Mouse (Mus musculus): ENCODE data around the gene Csnk2b. TPM values are rescaled to one million over a fixed set of nuclear protein-coding genes. Genes with fewer than 3 reads are reported as not detected.
A peak's percentile ranks its signal among the peaks of the same experiment; 100 is the strongest.

Csnk2b gene
- polyA plus RNA-seq, 1 experiment from 2014 or later: 224 TPM

DNA sequence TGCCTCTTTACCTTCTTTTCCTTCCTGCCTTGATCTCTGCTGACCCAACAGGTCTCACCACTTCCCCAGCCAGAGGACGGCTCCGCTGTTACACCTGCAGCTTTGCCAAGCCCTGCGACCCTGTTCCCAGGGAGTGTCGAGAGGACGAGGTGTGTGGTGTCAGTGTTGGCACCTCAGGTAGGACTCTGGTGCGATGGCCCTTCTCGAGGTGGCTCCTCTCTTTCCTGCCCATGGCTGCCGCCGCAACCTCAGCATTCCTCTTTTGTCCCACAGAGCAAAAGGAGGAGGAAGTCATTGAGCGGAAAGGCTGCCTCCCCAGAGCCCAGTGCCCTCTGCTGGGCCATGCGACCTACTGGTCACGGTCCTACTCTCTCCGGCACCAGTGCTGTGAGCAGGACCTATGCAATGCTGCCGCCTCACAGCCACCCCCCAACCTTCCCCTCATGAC lies 44.0 kb downstream of the Csnk2b start, which contains the start of gene Ly6g6d:
Gene Ly6g6d (minus strand): TSS at position 280 of the 448 bp plus-strand sequence.
- H3K27me3 ChIP-seq (ENCODE audit: control insufficient read depth, insufficient read depth, low read length): no peaks in the 10 kb centered on the region
- H3K9ac ChIP-seq (ENCODE audit: low read length): peak within 1 kb of the TSS; percentile 60
- peak; percentile 77 for ATAC-seq (replicated peaks; ENCODE audit: extremely low read depth, insufficient read depth, low FRiP score)
- peak within 1 kb of the TSS; percentile 60 for H3K4me2 ChIP-seq (ENCODE audit: low read depth, low read length)
- WGBS: 12% methylated on average over 14 of the region's 14 CpGs
- peaks cover 21% of the 10 kb centered on the region for H3K4me1 ChIP-seq (ENCODE audit: control insufficient read depth, insufficient read depth, low read length)
- H3K9me3 ChIP-seq (replicated peaks; ENCODE audit: control insufficient read depth, low read length): no peaks in the 10 kb centered on the region
- no peaks in the 10 kb centered on the region for H3K36me3 ChIP-seq (ENCODE audit: control insufficient read depth, insufficient read depth)
- 0 out of 2 replicates have a peak within 1 kb of the TSS, but pooled peaks have one; percentile 2 for H3K27ac ChIP-seq (ENCODE audit: low read length)
- peak within 1 kb of the TSS; percentile 36 for H3K4me3 ChIP-seq (ENCODE audit: low read length)

DNA sequence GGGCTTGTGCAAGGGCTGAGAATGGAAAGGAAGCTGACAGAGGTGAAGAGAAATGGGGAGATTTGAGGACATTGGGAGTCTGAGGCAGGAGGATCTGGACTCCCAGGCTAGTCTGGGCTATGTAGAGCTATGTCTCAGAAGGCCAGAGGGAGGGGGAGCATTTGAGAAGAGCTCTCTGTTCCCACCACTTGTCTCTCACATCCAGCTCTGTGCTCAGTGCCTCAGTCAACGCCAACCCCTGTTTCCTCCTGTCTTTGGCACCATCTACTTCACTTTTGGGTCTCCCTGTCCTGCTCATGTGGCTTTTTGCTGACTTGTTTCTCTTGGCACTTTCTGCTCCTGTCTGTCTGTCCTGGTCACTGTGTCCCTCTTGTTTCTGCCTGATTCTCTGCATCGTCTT lies 44.6 kb downstream of the Csnk2b start:
- Histone ChIP-seq H3K27ac (ENCODE audit: low read length) (0 out of 2 replicates have a peak overlapping the region, but pooled peaks have one; percentile 2), H3K27me3 (ENCODE audit: control insufficient read depth, insufficient read depth, low read length) (no peaks in the 10 kb centered on the region), H3K9ac (ENCODE audit: low read length) (peak overlapping the region; percentile 60), H3K4me1 (ENCODE audit: control insufficient read depth, insufficient read depth, low read length) (peaks cover 21% of the 10 kb centered on the region), H3K36me3 (ENCODE audit: control insufficient read depth, insufficient read depth) (no peaks in the 10 kb centered on the region), H3K4me2 (ENCODE audit: low read depth, low read length) (peak overlapping the region; percentile 60), H3K9me3 (replicated peaks; ENCODE audit: control insufficient read depth, low read length) (no peaks in the 10 kb centered on the region), H3K4me3 (ENCODE audit: low read length) (peak overlapping the region; percentile 36)
- 40% methylated on average over 2 of the region's 2 CpGs for WGBS
- no peak for ATAC-seq (replicated peaks; ENCODE audit: extremely low read depth, insufficient read depth, low FRiP score)

DNA sequence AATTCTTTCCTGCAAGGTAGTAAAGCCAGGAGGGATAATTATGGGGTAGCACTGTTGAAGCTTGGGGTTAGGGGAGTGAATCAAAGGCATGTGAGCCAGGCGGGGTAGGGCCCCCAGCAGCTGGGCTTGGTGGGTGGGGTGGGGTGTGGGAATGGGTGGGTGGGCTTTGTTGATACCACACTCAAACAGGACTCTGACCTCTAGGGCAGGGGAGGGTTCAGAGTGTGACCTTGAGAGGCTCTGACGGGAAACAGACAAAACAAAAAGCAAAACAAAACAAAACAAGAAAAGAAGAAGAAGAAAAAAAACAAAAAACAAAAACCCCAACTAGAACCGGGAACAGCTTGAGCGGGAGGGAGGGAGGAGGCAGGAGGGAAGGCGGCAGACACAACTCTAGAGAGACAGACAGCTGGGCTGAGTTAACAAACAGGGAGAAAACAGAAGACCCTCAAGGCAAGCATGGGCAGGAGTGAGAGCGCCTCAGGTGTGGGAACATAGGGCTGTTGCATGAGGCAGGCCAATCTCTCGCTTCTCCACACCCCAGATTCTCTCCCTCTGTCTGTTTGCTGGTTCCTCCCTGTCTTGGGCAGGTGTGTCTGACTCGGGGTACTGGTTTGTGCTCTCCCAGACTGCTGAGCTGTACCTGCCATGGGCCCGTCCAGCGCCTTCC lies 45.2 kb downstream of the Csnk2b start, which contains the start of gene Ly6g6e:
Gene Ly6g6e (plus strand): TSS at position 396 of the 670 bp plus-strand sequence.
- Histone ChIP-seq H3K4me2 (ENCODE audit: low read depth, low read length) (peak within 1 kb of the TSS; percentile 60), H3K36me3 (ENCODE audit: control insufficient read depth, insufficient read depth) (no peaks in the 10 kb centered on the region), H3K4me1 (ENCODE audit: control insufficient read depth, insufficient read depth, low read length) (peaks cover 21% of the 10 kb centered on the region), H3K27me3 (ENCODE audit: control insufficient read depth, insufficient read depth, low read length) (no peaks in the 10 kb centered on the region), H3K9me3 (replicated peaks; ENCODE audit: control insufficient read depth, low read length) (no peaks in the 10 kb centered on the region), H3K27ac (ENCODE audit: low read length) (0 out of 2 replicates have a peak within 1 kb of the TSS, but pooled peaks have one; percentile 2), H3K9ac (ENCODE audit: low read length) (peak within 1 kb of the TSS; percentile 60), H3K4me3 (ENCODE audit: low read length) (peak within 1 kb of the TSS; percentile 36)
- WGBS: 44% methylated on average over 10 of the region's 10 CpGs
- no peak for ATAC-seq (replicated peaks; ENCODE audit: extremely low read depth, insufficient read depth, low FRiP score)

DNA sequence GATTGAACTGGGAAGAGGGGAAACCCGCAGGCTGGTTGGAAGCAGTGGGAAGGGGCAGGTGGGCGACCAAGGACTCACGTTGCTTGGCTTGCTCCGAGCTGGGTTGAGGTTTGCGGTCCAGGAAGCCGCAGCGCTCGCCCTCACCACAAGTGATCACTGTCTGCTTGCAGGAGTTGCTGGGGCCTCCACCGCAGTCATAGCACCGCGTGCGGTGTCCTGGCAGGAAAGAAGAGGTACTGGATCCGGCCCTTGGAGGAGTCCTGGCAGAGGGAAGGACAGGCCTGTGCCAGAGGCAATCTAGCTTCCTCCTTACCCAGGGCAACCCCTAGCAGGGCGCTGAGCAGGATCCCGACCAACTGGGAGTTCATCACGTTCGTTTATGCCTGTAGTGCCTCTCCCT lies 47.8 kb downstream of the Csnk2b start:
- H3K4me3 ChIP-seq (ENCODE audit: low read length): no peak overlapping the region
- H3K9me3 ChIP-seq (replicated peaks; ENCODE audit: control insufficient read depth, low read length): no peaks in the 10 kb centered on the region
- no peaks in the 10 kb centered on the region for H3K27me3 ChIP-seq (ENCODE audit: control insufficient read depth, insufficient read depth, low read length)
- no peak for ATAC-seq (replicated peaks; ENCODE audit: extremely low read depth, insufficient read depth, low FRiP score)
- no peak overlapping the region for H3K4me2 ChIP-seq (ENCODE audit: low read depth, low read length)
- no peak overlapping the region for H3K9ac ChIP-seq (ENCODE audit: low read length)
- H3K36me3 ChIP-seq (ENCODE audit: control insufficient read depth, insufficient read depth): no peaks in the 10 kb centered on the region
- peaks cover 14% of the 10 kb centered on the region for H3K4me1 ChIP-seq (ENCODE audit: control insufficient read depth, insufficient read depth, low read length)
- no peak overlapping the region for H3K27ac ChIP-seq (ENCODE audit: low read length)
- WGBS: 48% methylated on average over 17 of the region's 17 CpGs

DNA sequence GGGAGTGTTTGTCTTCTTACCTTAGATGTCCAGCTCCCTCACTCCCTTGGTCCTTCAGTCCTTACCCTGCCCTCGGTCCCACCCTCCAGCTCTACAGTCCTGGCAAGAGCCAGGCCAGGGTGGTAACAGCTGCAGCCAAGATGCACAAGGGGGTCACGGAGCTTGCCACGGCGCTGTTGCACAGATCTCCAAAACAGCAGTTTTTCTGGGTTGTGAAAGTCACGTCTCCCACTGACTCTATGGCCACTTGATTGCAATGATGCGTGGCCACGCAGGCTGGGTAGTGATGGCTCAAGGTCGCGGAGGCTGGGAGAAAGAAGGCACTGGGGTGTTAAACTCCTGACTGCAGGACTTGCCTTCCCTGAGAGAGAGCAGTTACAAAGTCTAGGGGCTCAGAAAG lies 50.4 kb downstream of the Csnk2b start:
- H3K4me3 ChIP-seq (ENCODE audit: low read length): no peak overlapping the region
- no peak overlapping the region for H3K4me2 ChIP-seq (ENCODE audit: low read depth, low read length)
- 75% methylated on average over 9 of the region's 9 CpGs for WGBS
- H3K4me1 ChIP-seq (ENCODE audit: control insufficient read depth, insufficient read depth, low read length): peaks cover 5% of the 10 kb centered on the region; the same call in 1 of the 2 replicates
- no peak for ATAC-seq (replicated peaks; ENCODE audit: extremely low read depth, insufficient read depth, low FRiP score)
- H3K36me3 ChIP-seq (ENCODE audit: control insufficient read depth, insufficient read depth): no peaks in the 10 kb centered on the region
- H3K9me3 ChIP-seq (replicated peaks; ENCODE audit: control insufficient read depth, low read length): no peaks in the 10 kb centered on the region
- no peak overlapping the region for H3K9ac ChIP-seq (ENCODE audit: low read length)
- H3K27me3 ChIP-seq (ENCODE audit: control insufficient read depth, insufficient read depth, low read length): peaks cover 9% of the 10 kb centered on the region
- H3K27ac ChIP-seq (ENCODE audit: low read length): no peak overlapping the region

DNA sequence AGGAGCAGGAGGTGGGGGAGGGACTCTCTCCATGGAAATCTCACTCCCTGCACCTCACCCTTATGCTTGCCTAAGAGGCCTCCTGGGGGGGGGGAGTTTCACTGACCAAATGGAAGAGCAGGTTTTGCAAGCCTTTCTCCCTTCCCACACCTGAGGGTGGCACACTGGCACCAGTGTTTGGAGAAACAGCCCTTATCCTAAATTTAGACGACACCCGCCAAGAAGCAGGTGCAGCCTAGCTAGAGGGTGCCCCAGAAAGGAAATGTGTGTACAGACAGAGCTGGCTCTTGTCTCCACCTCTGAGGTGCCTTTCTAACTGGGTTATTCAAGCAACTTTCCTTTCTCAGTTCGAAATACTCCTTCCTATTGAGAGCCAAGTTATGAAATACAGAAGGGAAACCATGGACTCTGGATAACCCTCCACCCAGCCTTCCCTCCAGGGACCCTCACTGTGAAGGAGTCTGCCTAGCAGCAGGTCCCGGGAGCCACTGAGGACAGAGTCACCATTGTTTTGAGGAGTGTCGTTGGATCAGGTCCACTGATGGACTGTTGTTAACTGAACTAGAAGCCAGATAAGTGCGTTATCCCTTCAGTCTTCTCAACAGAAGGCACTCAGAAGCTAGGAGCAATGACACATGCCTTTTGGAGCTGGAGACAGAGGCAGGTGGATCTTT lies 51.2 kb downstream of the Csnk2b start:
- H3K4me3 ChIP-seq (ENCODE audit: low read length): no peak overlapping the region
- 36% methylated on average over 6 of the region's 6 CpGs for WGBS
- peaks cover 5% of the 10 kb centered on the region for H3K4me1 ChIP-seq (ENCODE audit: control insufficient read depth, insufficient read depth, low read length)
- no peaks in the 10 kb centered on the region for H3K9me3 ChIP-seq (replicated peaks; ENCODE audit: control insufficient read depth, low read length)
- no peak overlapping the region for H3K9ac ChIP-seq (ENCODE audit: low read length)
- ATAC-seq (replicated peaks; ENCODE audit: extremely low read depth, insufficient read depth, low FRiP score): no peak
- H3K36me3 ChIP-seq (ENCODE audit: control insufficient read depth, insufficient read depth): no peaks in the 10 kb centered on the region
- H3K4me2 ChIP-seq (ENCODE audit: low read depth, low read length): no peak overlapping the region
- H3K27ac ChIP-seq (ENCODE audit: low read length): no peak overlapping the region
- H3K27me3 ChIP-seq (ENCODE audit: control insufficient read depth, insufficient read depth, low read length): peaks cover 16% of the 10 kb centered on the region

DNA sequence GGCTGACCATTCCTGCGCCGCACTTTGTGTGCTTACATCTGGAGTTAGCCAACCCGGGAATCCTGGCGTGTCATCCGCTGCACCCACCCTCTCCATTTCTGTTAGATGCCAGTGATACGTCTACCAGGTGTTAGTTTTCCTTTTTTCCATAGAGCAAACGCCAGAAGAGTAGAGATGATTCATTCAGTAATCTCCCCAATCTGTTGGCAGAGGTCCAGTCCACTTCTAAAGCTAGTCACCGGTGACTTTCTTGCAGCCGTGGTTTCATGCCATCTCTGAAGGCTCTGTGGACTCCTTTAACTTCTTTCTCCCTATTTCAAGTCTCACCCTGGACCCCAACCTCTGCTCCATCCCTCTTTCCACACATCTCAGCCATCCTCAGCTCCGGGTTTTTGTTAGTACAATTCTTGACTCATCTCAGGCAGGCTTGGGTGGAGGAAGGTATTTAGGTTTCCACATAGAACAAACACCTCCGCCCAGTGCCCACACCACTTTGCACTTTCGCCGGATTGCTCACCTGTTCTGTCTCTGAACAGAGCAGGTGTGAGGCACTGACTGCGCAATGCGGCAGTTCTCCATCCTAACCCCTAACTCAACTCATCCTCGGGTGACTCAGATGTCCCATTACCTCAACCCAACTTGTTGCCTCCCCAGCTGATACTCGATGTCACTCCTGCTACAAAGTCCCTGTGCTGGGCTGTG lies 53.5 kb downstream of the Csnk2b start:
- H3K36me3 ChIP-seq (ENCODE audit: control insufficient read depth, insufficient read depth): no peaks in the 10 kb centered on the region
- no peak overlapping the region for H3K9ac ChIP-seq (ENCODE audit: low read length)
- peaks cover 28% of the 10 kb centered on the region for H3K27me3 ChIP-seq (ENCODE audit: control insufficient read depth, insufficient read depth, low read length)
- WGBS: 66% methylated on average over 17 of the region's 17 CpGs
- no peak for ATAC-seq (replicated peaks; ENCODE audit: extremely low read depth, insufficient read depth, low FRiP score)
- no peak overlapping the region for H3K27ac ChIP-seq (ENCODE audit: low read length)
- no peak overlapping the region for H3K4me3 ChIP-seq (ENCODE audit: low read length)
- H3K9me3 ChIP-seq (replicated peaks; ENCODE audit: control insufficient read depth, low read length): no peaks in the 10 kb centered on the region
- peaks cover 13% of the 10 kb centered on the region for H3K4me1 ChIP-seq (ENCODE audit: control insufficient read depth, insufficient read depth, low read length)
- H3K4me2 ChIP-seq (ENCODE audit: low read depth, low read length): no peak overlapping the region
